Mouse (Mus musculus) cerebellum, adult 2 months (tissue): ENCODE data around the gene Scamp4.

Source experiments
- CTCF ChIP-seq: fragments of 200-500 bp; IDR thresholded peaks from 2 replicates; pipeline ENCODE4 v1.5.1; 2011; ENCODE audit warnings: low read depth, mild to moderate bottlenecking, control low read depth, low read length, moderate library complexity, borderline replicate concordance; ENCODE audit not compliant: insufficient read depth
- POLR2A ChIP-seq: fragments of 200-500 bp; IDR thresholded peaks from 2 replicates; pipeline ENCODE4 v1.6.1; 2011; ENCODE audit warnings: low read length, control low read depth, borderline replicate concordance; ENCODE audit not compliant: insufficient read depth

GRCm38 (mm10) chr10:80557346-80557965, 45.2 kb upstream of the Scamp4 start:
- peak; percentile 75 for TF ChIP-seq CTCF
- no peak for TF ChIP-seq POLR2A
